Mouse (Mus musculus) bone marrow, adult 2 months (tissue): Measurements from ENCODE around the gene Fez2.

Experiments
- CTCF ChIP-seq: fragments of 200-500 bp; IDR thresholded peaks from 2 replicates; pipeline ENCODE4 v1.5.1; 2011; ENCODE audit warnings: low read length, control low read depth; ENCODE audit not compliant: control insufficient read depth, insufficient read depth
- POLR2A ChIP-seq: fragments of 200-500 bp; IDR thresholded peaks from 2 replicates; pipeline ENCODE4 v1.6.1; 2011; ENCODE audit warnings: low read depth, mild to moderate bottlenecking, control low read depth, low read length, borderline replicate concordance; ENCODE audit not compliant: control insufficient read depth

DNA sequence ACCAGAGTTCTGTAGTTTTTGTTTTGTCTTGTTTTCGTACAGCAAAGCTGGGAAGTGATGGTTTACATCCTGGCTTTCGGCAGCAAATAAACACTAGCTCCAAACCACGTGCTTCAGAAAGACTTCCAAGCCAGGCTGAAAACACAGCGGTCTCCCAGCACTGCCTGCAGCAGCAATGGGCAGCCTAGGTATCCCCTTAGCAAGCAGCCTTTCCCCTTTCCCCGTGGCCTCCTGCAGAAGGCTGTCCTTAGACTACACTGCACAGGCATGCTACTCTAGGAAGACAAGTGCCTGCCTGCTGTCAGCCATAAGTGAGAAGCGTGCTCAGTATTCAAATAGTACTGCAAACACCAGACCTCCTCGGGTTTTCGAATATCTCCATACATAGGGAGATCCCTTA, 41.4 kb downstream of the Fez2 start:
- TF ChIP-seq CTCF (no peak), POLR2A (no peak)
